Mouse (Mus musculus) spleen, postnatal 0 days (tissue): ENCODE results near the gene Maats1. TPM values are rescaled to one million over a fixed set of nuclear protein-coding genes. Genes with fewer than 3 reads are reported as not detected.

ENCODE experiments used
- polyA plus RNA-seq: library from polyadenylated mRNA; unstranded; fragments of >200 nt; fragmentation: Nextera tagmentation; extraction: Ambion mirVana; gene quantifications from 2 replicates; pipeline ENCODE4 v1.2.1, GENCODE M21; 2015

Gene Maats1
- 0.10 and 0.12 TPM in 2 replicates for polyA plus RNA-seq

DNA sequence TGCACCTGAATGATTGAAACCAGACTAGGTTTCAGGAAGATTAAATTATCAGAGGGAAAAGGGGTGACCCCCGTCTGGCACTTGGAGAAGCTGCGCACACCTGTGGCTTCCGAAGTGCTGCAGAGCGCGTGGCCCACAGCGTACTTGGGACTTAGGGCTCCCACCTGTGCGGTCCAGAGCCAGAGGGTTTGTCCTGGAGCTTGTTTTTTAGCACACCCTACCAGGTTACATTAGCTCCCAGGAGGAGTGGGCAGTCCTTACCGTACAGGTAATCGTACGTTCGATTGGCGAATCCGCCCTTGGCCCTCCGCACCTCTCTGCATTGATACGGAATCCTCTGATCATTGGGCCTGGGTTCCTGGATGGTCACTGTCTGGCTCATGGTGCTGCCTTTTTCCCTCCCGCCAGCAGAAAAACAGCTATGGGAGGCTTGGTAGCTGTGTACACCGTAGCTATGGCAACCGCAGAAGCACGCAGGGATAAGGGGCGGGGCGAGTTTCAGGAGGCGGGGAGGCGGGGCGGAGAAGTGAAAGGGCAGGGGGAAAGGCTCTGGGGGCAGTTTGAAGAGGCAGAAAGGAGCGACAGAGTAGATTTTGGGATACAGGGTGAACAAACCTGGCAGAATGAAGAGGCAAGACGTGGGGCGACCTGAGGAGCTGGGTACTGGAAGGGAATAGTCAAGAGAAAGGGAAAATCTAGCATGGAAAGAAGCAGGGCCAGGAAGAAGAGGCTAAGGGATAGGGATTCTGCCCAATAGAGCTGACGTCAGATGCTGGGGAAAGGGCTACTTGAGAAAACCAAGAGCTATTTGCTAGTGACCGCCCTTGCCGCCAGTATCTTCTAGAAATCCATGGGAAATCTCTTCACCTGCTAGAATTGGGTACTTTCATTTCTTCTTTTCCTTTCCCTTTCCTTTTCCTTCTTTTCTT lies at the start of gene Maats1:
Maats1 (minus strand) TSS at position 748 of the 929 bp plus-strand sequence.

DNA sequence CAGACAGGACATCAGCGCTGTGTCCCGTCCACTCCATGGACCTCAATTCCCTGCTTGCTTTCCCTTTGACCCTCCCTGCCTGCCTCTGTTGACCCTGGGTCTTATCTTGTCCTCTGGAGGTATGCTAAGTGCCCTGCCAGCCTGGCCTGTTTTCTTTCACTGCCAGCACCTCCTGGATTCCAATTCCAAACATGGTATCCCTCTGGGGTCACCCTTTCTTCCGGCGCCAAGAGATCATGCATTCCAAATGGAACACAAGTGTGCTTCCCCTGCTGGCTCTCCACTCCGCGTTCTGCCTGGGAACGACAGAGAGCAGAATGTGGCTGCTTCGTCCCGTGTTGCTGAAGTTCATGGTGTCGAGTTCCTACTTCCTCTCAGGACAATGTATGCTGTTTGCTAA lies 20.0 kb upstream of the Maats1 start, which contains the start of gene Popdc2:
Popdc2 (plus strand) TSS at position 277 of the 400 bp plus-strand sequence.

DNA sequence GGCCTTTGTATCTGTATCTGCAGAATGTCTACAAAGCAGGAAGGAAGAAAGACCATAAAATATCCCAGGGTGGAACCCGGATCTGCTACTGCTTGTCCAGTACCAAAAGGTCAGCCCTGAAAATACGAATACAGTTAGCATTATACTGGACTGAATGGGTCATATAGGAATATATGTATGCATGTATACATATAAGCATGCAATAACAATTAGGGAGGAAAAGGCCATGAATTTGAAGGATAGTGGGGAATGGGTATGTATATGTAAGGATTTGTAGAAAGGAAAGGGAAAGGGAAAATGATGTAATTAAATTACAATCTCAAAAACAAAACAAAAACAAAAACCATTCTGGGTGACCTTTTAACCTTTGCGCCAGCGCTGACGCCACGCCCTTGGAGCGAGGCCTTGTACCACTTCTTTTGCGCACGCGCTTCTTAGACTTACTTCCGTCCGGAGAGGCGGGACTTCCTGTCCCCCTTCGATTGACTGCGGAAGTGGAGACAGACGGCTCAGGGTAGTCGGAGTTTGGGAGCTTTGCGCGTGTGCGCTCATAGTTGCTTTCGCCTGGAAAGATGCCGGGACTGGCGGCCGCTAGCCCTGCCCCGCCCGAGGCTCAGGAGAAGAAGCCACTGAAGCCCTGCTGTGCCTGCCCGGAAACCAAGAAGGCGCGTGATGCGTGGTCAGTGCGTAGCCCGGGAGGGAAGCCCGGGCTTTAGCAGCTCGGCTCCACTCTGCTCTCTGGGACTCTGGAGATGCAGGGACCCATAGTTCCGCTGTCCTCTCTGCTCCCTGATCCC lies 4.8 kb upstream of the Maats1 start, which contains the start of the genes Cox17 and Gm21987:
Cox17 (plus strand) TSS at position 463 of the 797 bp plus-strand sequence.
Gm21987 (plus strand) TSS at position 512 of the 797 bp plus-strand sequence.

DNA sequence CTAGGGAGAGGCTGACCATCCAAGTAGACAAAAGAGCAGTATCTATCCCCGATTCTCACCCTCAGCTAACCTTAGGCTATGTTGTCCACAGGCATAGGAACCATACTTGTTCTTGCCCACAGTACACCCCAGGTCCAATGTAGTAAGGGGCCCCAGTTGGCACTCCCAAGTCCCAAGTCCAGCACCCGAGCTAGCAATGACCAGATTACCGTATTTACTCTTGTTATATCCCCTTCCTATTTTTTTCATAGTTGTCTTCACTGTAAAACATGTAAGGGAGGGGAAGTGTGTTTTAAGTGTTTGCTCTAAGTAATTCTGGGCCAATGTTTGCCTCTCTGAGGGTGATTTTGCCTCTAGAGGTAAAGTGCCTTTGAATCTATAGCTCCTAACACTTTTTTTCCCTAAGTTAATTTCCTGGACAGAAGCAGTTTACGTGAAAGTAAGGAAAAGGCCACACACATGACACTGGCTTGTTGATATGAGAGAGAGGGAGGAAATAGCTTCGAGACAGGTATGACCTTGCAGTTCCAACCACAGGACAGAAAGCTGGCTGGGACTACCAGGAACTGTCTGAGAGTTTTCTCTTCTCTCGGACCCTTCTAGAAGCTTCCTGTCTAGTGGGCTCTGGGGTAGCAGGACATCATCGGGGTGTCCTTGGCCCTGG lies 47.1 kb downstream of the Maats1 start, which contains the start of gene Nr1i2:
Nr1i2 (minus strand) TSS at position 140 of the 664 bp plus-strand sequence.

Other genes starting within 250 kb of the Maats1 start
- 0.05 TPM in 1 of 2 replicates, not detected in the other for gene Nr1i2, start 47.3 kb downstream of the Maats1 start, polyA plus RNA-seq
- gene Cox17, start 4.8 kb upstream of the Maats1 start, polyA plus RNA-seq = 363 and 407 TPM in 2 replicates
- gene Gm21987, start 4.9 kb upstream of the Maats1 start, polyA plus RNA-seq = not detected in 2 replicates
- gene Popdc2, start 20.1 kb upstream of the Maats1 start, polyA plus RNA-seq = 24.5 and 29.1 TPM in 2 replicates
- gene Pla1a, start 91.0 kb upstream of the Maats1 start, polyA plus RNA-seq = 0.36 and 0.41 TPM in 2 replicates
- gene Adprh, start 110.6 kb upstream of the Maats1 start, polyA plus RNA-seq = 39.5 and 43.6 TPM in 2 replicates
- 0.29 and 0.59 TPM in 2 replicates for gene Cd80, start 113.4 kb upstream of the Maats1 start, polyA plus RNA-seq
- gene Timmdc1, start 180.5 kb upstream of the Maats1 start, polyA plus RNA-seq = 15.9 and 16.2 TPM in 2 replicates
- gene Poglut1, start 208.1 kb upstream of the Maats1 start, polyA plus RNA-seq = 11.9 and 14.5 TPM in 2 replicates
- gene Tmem39a, start 216.6 kb upstream of the Maats1 start, polyA plus RNA-seq = 21.9 and 25.5 TPM in 2 replicates